Mouse (Mus musculus) T-cell, adult 2 months (primary cell): Measurements from ENCODE around the gene Tmem184a.

Experiments
- DNase-seq: peaks from one replicate; pipeline ENCODE4 v3.0.0; 2022; ENCODE audit warnings: low spot score

Gene Tmem184a

DNA sequence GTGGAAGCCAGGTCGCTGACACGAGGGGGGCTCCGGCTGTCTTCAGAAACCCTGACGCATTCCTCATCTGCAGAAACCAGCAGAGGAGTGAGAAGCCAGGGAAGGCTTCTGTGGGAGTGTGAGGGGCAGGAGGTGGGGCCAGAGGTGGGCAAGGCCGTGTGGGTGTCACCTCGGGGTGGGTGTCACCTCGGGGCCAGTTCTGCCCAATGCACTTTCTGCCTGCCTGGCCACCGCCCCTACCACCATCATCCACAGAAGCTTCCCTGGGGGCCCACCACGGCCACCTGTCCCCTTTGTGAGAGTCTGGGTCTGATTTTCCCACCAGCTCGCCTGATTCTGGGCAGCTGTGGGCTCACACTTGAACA, 6.6 kb downstream of the Tmem184a start:
- no peak for DNase-seq

DNA sequence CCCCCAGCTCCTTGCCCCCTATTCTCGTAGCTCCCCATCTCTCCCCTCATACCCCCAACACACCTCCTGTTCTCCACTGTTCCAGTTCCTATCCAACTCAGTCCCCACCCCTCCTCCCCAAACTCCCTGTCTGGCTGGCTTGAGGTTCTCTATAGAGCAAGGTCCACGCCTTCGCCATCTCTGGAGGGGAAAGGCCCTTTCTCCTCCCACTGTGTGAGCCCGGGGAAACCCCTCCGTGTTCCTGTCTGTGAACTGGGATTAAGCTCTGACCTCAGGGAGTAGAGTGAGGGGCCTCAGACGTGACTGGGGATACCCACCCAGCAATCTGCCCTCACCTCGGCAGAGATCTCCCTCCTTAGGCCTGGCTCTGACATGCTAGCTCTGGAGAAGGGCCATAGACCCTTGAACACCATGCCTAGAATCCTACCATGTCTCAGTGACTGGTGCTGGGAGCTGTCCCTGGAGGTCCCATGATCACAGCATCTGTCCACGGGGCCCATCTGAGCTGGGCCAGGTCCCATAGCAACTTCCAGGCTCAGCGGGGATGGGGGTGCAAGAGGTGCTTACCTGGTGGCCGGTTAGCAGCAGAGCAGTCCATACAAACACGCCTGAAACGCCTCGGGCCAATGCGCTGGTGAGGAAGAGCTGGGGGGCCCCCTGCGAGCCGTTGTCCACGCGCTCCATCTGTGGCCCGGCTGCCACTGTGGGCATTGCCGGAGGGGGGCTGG, 7.2 kb downstream of the Tmem184a start:
- DNase-seq: no peak

DNA sequence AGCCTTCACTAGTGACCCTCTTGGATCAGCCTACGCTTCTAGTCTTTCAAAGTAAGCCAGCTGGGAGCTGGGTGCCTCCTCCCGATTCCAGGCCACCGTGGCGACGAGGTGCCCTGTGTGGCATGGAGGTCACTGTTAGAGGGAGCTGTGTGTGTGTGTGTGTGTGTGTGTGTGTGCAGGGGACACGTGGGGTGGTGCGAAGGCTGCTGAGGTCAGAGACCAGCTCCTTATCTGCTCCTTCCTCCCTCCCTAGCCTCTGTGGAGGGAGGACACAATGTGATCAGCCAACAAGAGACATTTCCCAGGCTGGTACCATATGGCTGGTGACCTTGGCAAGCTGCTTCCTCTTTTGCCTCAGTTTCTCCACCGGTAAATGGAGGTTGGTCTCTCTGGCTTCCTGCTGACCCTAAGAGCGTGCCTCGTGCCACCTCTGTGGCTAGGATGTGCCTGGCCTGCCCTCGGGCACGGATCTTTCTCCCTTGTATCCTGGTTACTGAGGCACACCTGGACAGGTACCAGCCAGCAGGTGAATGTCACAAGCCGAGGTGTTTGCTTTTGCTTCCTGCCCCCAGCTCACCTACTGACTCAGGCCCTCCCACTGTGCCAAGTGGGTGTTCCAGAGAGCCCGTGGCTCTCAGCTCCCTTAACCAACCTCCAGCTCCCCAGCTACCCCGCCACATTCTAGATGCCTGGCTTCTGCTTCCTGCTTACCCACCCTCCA, 7.9 kb downstream of the Tmem184a start:
- no peak for DNase-seq

DNA sequence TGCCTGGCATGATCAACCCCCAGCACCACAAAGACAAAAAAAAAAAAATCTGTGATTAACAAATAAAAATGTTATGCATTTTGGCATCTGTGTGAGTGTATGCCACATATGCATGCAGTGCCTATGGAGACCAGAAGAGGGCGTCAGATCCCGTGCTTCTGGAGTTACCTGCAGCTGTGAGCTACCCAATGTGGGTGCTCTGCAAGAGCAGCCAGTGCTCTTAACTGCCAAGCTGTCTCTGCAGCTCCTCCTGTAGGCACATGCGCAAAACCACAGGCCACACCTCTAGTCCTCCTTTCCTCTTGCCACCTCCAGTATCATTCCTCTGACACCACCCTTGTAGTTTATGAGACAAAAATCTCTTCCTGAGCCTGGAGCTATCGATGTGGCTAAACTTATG, 10.3 kb downstream of the Tmem184a start:
- DNase-seq: no peak

DNA sequence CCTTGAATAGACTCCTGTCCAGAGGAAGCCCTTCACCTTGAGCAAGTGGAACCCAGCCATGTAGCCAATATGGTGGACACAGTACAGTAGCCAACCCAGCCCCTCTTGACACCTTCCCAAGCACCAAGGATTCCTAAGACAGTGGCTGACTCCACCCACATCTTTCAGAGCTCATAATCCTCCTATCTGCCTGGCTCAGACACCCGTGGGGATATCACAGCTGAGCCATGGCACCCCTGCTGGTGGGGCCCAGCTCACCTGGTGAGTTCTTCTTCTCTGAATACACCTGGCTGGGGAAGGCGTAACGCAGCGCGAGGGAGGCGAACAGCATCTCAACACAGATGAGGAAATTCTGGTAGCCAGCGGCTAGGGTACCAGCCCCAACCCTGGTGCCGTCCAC, 13.8 kb downstream of the Tmem184a start:
- DNase-seq: no peak

DNA sequence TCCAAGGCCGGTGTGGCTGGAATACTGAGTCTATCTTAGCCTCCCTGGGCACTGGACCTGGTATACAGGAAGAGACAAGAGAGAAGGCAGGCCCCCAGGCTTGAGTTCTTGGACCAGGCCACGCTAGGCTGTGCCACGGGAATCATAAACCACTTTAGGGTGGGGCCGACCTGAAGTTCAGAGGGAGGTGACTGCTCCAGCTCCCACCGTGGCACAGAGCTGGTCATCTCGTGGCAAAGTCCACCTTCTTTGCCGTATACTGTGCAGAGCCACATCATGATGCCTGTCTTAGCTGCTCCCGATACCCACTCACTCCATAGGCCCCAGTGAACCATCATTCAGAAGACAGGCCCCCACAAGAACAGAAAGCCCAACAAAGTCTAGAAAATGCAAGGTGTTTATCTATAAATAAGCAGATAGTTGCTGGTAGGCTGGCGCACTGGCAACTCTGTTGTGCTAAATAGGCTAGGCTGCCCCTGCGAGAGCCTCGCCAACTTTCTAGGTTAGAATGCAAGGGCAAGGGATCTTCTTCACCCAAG, 15.1 kb downstream of the Tmem184a start:
- no peak for DNase-seq

DNA sequence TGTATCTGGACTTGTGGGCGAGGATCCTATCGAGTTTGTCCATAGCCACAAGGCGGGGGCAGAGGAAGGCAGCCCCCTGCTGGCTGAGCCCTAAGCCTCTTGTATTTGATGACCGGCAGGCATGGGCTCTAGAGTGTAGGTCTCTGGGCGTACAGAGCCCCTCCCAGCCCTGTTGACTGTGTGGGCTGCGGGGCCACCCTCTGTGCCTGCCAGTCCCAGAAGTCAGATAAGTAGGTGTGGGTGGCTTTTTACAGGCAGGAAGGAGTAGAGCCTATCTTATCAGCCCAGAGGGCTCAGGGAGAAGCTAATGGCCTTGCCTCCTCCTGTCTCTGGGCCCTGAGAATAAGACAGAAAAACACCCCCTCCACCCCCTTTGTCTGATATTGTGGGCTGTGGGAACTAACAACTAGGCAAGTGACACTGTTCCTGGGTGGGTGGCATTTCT, 15.6 kb downstream of the Tmem184a start:
- no peak for DNase-seq

DNA sequence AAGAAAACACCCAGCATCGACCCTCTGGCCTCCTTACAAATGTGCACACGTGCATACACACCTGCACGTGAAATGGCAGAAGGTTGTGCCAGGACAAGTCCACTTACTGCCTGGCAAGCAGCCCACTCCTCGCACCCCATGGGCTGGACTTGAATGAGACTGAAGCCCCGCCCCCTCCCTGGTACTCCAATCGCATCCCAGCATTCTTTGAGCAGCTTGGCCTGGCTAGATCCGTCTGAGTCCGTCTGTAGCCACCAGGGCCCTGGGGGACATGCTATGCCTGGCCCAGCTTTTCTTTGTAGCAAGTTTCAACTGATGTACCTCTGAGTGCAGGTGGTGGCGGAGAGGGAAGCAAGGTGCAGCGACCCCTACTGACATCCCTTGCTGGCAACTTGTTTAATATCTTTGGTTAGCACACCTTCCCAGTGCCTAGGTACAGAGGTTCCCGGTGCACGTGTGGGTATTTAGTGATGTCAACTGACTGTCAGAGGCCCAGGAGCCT, 16.1 kb downstream of the Tmem184a start:
- DNase-seq: peak; percentile 56

DNA sequence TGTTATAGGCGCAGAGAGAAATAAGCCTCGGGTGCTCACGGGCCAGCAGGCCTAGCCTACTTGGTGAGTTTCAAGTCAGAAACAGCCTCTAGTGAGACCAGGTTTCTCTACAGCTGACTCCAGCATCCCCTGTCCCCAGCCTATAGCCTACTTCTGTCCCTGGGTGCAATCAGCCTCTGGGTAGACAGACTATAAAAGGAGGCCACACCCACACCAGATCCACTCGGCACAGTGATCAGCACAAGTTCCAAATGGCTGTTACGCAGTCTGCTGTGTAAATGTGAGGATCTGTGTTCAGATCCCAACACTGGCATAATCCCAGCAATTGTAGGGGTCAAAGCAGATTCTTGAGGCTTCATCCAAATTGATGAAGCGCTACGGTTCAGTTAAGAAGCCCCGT, 16.6 kb downstream of the Tmem184a start:
- DNase-seq: no peak

DNA sequence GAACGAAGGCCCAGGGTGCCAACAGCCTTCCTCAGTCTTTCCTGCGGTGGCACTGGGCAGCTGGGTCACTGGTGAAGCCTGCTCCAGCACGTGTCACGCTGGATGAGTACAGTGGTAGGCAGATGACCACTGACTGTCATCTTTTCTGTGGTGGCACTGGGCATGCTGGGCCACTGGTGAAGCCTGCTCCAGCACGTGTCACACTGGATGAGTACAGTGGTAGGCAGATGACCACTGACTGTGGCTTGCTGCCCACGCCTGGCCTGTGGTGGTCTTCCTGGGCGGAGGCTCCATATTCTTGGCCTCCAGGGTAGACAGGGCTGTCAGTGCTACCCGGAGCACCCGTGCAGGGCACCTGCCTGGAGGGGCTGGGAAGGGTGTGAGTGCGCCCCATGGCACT, 17.8 kb downstream of the Tmem184a start:
- DNase-seq: no peak

DNA sequence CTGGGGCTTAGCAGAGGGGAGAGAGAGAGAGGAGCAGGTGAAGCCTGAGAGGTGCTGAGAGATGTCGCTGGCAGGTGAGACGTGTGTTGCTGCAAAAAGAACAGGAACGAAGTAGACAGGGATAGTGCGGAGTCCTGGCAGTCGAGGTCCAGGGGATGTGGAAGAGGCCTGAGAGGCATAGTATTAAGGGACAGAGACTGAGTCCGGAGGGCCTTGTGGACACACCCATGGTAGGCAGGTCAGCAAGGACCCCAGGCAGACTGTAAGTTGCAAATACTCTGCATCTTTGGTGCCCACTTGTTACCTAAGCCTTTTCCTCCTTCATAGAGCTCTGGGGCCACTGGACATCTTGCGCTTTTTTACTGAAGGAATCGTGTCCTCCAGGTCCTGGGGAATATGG, 18.5 kb downstream of the Tmem184a start:
- no peak for DNase-seq

DNA sequence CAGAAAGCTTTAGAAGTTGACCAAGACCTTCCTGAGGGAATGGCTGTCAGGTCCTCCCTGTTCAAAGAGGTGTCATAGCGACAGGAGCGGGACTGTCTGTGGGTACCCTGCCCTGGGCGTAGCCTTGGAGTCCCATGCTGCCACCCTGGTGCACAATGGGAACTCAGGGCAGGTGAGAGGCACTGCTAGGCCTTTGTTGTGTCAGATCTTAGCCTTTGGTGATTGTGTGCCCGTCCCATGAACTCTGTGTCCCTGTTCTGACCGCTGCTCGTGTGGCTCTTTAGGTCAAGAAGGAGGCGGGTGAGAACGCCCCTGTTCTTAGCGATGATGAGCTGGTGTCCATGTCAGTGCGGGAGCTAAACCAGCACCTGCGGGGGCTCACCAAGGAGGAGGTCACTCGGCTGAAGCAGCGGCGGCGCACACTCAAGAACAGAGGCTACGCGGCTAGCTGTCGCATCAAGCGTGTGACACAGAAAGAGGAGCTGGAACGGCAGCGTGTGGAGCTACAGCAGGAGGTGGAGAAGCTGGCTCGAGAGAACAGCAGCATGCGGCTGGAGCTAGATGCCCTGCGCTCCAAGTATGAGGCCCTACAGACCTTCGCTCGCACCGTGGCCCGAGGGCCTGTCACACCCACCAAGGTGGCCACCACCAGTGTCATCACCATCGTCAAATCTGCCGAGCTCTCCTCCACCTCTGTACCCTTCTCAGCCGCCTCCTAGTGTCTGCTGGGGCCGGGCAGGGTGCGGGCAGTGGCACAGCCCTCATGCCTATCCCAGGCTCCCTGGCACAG, 19.7 kb downstream of the Tmem184a start:
- DNase-seq: no peak

DNA sequence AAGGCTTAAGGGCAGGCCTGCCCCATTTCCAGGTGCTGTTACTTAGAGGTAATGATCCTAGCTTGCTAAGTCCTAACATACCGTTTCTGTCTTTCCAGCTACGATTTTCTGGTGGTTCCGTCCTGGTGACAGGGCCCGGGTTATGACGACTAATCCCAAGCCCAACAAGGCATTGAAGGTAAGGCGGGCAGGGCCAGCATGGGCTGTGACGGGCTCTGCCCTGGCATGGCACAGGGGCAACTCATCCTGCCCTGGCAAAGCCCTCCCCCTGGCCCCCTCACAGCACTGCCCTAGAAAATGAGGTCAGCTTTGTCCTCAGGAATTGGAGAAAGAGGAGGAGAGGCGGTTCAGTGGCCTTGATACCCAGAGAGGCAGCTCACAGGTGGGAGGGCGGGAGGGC, 20.7 kb downstream of the Tmem184a start:
- no peak for DNase-seq

DNA sequence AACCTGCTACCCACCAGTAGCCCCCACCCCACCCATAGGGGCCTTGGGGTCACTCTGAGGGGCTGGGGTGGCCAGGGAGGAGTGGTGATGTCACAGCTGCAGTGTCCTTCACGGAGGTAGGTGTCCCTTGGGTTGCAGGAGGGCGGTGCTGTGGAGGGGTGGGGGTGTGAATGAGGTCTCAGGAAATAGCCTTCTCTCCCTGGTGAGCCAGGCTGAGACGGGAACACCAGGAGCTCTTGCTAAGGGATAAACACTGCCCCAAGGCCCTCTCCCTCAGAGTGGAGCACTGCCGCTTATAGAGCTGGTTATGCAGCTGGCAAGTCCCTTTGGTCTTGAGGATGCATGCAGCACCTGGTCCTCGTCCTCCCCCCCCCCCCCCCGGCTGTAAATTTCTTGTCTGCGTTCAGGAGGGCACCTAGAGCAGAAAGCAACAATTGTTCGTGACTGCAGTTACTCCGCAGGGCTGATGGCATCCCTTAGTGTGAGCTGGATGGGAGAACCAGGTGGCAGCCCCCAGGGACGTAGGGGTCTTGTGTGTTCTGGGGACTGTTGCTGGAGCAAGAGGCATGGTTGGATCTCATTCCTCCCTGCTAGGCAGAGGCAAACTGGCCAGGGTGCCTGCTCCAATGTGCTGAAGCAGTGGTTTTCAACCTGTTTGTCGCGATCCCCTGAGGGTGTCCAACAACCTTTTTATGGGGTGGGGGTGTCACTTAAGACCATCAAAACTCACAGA, 21.4 kb downstream of the Tmem184a start:
- DNase-seq: no peak

DNA sequence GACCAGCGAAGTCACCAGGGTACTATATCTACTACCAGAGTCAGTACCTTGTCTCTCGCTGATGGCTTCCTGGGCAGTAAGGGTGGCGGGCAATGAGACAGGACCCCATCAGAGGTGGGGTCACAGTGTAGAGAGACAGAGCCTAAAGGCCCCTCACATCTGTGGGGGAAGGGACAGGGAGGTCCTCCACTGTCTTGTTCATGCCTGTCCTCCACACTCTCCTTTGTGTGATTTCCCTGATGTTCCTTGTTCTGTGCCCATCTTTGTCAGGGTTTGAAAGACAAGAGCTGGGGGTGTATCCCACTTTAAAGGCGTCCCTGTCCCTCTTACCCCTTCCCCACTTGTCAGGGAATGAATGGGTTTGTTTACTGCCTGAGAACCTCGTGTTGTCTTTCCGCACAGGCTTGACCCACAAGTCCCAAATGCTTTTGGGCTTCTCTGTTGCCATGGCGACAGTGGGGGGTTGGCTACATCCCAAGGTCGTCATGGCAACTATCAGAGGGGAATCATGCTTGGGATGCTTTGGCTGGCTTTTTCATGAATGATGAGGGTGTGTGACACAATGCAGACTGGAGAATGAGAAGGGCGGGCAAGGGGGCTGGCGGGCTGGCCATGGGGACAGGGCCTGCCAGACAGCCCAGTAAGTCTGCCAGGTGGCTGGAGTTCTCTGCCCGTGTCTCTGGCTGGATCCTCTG, 22.1 kb downstream of the Tmem184a start:
- DNase-seq: no peak

DNA sequence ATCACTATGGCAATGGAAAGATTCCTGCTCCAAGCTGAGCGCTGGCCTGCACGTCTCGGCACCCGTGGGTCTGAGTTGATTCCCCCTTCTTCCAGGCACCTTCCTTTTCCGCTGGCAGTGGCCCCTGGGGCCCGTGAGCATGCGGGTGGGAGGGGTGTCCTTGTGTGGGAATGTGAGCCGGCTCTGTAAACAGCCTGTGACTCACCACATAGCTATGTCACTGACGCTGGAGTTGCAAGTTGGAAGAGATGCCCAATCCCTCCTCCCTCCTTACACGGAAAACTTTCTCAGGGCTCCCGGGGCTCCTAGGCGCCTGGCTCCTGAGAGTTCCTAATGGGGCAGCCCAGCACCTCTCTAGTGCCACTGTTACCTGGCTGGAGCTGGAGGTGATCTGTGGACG, 22.8 kb downstream of the Tmem184a start:
- DNase-seq: no peak

DNA sequence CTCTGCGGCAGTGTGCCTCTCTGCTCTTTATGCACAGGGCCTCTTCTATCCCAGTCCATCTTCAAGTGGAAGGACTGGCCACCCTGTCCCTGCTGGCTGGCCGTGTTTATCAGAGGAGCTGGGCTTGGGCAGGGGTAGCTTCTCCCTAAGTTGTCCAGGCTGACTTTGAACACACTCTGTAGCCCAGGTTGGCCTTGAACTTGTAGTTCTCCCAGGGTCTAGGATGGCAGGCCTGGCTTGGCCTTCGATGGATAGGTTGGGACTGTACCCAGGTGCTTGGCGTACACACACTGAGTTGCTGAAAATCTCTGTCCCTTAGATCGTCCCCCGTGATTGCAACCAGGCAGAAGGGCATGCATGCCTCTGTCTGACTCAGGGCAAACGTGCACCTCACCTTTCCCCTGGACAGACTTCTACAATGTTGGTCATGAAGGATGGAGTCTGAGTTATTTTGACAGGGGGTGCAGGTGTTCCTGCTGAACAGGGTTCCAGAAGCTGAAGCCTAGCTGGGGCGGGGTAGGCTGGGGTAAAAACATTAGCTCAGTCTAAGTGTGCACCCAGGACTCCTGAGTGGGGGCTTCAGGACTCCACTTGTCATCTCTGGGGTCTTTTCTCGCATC, 23.6 kb downstream of the Tmem184a start:
- DNase-seq: no peak

DNA sequence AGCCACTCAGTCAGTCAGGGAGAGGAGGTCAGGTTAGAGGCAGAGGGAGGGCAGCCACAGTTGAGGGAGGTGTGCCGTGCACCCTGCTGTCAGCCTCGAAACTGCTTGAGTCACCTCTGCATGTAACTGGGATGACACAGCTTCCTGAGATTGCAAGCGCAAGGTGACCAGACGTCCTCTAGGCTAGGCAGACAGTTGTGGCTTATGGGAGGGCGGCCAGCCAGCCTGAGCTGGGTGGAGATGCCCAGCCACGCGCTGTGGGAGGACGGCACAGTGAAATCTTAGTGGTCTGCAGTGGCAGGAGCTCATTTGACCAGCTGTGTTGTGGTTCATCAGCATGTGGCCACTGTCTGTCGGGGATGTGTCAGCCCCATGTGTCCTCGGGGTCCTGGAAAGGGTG, 24.8 kb downstream of the Tmem184a start:
- no peak for DNase-seq

DNA sequence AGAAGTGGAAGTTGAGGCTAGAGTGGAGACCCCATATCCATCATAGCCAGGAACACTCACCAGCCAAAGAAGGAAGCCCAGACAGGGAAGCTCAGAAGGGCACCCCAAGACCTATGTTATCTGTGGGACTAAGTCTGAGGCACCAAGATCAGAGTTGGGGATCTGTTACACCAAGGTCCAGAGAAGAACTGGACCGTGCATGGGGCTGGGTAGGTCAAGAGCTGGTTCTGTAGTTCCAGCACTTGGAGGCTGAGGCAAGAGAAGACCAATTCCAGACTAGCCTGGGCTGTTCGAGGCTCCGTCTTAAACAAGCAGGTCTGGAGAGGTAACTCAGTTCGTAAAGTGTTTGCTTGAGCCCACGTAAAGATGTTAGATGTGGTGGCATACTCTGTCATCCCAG, 25.6 kb downstream of the Tmem184a start:
- no peak for DNase-seq

DNA sequence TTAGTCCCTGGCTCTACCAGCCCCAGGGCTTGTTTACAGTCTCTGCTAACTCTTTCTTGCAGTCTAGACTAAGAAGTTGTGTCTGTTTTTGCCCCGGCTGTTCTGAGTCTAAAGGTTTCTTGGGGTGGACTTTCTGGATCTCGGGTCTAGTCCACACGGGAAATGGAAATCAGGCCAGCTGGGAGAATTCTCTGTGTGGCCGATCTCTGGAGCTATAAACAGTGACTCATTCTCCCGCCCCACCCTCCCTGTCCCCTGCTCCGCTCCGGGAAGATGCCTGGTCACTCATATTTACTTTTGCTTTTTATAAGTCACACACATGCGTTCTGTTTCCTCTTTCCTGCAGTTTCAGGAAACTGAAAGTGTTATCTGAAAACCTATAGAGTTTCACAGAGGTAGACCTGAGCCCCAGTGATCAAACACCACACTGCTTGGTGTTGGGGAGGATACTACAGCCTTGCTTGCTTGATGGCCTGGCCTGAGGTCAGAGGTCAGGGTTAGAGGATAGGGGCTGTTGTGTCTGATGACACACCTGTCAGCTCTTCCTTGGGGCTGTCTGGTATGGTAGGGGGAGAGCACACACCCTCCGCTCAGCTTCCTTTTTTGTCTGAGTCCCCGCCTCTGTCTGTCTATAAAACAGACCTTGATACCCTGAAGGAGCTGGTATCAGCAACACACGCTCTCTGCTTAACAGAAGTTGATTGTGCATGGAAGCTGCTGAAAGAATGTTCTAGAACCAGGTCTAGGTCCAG, 26.2 kb downstream of the Tmem184a start:
- DNase-seq: no peak
